Mouse (Mus musculus): ENCODE results near the gene Slc26a1.

Gene Slc26a1

DNA sequence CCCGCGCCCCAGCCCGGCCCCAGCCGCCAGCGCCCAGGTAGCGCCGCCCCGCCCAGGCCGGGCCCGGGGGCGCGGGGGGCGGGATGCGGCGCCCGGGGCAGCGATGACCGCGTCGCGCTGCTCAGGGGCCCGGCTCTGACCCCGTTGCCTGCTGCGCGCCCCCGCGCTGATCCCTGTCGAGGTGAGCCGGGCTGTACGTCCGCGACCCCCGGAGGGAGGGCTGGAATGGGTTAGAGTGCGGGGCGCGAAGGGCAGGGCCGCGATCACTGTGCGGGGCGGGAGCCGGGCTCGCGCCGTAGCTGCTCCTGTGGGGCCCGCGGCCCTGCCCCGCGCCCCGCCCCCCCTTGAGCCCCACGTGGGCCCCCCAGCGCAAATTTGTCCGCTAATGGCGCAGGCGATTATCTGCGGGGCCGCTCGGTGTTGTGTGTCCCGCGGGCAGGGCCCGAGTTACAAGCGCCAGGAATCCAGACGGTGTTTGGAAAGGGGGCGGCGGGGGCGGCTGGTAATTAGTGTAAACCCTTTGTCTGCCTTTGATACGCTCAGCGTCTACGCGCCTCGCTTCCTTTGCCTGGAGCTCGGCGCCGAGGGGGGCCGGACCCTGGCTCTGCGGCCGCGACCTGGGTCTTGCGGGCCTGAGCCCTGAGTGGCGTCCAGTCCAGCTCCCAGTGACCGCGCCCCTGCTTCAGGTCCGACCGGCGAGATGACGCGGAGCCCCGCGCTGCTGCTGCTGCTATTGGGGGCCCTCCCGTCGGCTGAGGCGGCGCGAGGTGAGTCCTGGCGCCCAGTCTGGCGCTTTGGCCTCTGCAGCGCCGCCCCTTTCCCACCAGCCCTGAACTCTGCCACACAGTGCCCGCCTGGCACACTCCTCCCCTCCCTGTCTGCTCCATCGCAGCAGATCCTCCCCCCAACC is 19.2 kb upstream of the Slc26a1 start:
- in situ Hi-C loops (cut with MboI; ENCODE audit: low pct_unique_long_range_greater_than_20kb in 1 of 2, low sequenced_read_pairs in 2 of 2, unreplicated experiment in 1 of 2), result no loop called here

GRCm38 (mm10) chr5:108693872-108694288 is 18.5 kb upstream of the Slc26a1 start:
- in situ Hi-C loops (cut with MboI; ENCODE audit: low pct_unique_long_range_greater_than_20kb in 1 of 2, low sequenced_read_pairs in 2 of 2, unreplicated experiment in 1 of 2), result no loop called here

GRCm38 (mm10) chr5:108692271-108692670 is 16.9 kb upstream of the Slc26a1 start, which contains the start of gene Fgfrl1:
Gene Fgfrl1, plus strand, starts transcription at chr5:108692382.
- in situ Hi-C loops (cut with MboI; ENCODE audit: low pct_unique_long_range_greater_than_20kb in 1 of 2, low sequenced_read_pairs in 2 of 2, unreplicated experiment in 1 of 2), result no loop called here

- in situ Hi-C loops (cut with MboI; ENCODE audit: low pct_unique_long_range_greater_than_20kb in 1 of 2, low sequenced_read_pairs in 2 of 2, unreplicated experiment in 1 of 2), result no loop called here
Observed at GRCm38 (mm10) chr5:108691152-108691551, 15.8 kb upstream of the Slc26a1 start.

DNA sequence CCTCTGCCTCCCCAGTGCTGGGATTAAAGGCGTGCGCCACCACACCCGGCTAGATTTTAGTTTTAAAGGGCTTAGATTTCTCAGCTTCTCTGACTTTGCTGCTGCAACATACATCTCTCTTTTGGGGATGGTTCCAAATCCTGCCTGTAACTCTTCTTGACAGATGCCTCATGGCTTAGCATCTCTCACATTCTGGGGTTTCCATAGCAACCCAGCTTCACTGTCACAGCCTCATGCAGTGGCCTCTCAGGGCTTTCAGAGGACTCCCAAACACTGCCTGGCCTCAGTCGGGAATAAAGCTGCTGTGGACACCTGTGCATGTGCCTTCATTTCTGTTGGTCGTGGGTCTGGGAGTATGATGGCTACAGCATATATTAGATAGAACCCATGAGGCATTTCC is 13.7 kb upstream of the Slc26a1 start:
- in situ Hi-C loops (cut with MboI; ENCODE audit: low pct_unique_long_range_greater_than_20kb in 1 of 2, low sequenced_read_pairs in 2 of 2, unreplicated experiment in 1 of 2), result no loop called here

DNA sequence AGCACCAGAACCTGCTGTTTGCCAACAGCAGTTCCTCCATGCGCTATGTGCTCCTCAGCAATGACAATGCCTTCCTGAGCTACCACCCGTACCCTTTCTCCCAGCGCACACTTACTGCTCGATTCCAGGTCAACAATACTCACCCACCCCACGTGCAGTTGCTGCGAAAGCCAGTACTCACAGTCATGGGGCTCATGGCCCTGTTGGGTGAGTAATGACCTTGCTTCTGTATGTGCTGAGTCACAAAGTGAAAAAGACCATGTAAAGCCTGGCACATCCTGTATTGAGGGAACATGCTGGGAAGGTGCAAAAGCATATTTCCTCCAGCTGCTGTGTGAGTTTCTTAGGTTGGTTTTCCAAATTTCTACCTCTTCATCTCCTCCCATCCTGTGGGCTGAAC is 5.5 kb upstream of the Slc26a1 start:
- in situ Hi-C loops (cut with MboI; ENCODE audit: low pct_unique_long_range_greater_than_20kb in 1 of 2, low sequenced_read_pairs in 2 of 2, unreplicated experiment in 1 of 2), result no loop called here

GRCm38 (mm10) chr5:108679909-108680308 is 4.5 kb upstream of the Slc26a1 start:
- in situ Hi-C loops (cut with MboI; ENCODE audit: low pct_unique_long_range_greater_than_20kb in 1 of 2, low sequenced_read_pairs in 2 of 2, unreplicated experiment in 1 of 2), result no loop called here

DNA sequence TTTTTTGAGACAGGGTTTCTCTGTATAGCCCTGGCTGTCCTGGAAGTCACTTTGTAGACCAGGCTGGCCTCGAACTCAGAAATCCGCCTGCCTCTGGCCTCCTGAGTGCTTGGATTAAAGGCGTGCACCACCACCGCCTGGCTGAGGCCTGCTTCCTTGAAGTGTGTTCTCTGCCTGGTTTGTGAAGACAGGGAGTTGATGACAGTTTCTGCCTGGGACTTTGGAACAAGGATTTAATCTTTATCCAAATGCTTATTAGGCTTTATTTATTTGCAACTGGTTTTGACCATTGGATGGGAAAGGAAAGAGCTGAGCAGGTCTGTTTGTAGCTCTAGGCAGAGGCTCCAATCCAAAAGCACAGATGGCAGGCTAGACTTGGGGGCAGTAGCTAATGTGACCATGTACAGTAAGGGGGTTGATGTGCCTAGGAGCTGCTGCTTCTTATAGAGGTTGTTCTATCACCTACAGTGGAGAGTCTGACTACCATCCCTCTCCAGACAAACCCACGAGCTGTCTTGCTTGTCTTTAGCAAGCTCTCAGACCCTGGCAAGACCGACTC is 3.0 kb upstream of the Slc26a1 start:
- in situ Hi-C loops (cut with MboI; ENCODE audit: low pct_unique_long_range_greater_than_20kb in 1 of 2, low sequenced_read_pairs in 2 of 2, unreplicated experiment in 1 of 2), result no loop called here

DNA sequence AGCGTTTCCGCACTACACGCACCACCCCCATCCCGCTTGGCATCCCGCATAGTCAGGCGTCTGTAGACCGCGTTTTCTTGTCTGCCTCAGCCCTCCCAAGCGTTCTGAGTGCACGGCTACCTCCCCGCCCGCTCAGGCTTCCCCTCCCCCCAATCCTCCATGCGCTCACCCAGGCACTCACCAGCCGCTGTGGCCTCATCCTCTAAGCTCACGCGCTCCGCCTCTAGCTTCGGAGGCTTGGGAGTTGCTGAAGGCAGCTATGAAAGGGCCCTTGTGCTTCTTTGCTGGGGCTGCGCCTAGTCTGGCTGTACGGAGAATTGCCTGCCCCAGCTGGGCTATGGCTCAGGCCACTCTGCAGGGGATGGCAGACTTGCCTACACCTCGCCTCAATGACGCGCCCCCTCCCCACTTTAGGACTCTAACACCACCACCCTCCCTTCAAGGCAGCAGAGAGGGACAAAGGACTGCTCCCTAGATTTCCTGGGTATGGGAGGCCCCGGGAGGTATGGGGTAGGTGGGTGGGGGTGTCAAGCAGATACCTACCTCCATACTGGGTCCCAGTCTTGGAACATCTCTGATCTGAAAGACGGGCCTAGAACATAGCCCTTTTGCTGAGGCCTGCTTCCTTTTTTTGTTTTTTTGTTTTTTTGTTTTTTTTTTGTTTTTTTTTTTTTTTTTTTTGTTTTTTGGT is 2.4 kb upstream of the Slc26a1 start:
- in situ Hi-C loops (cut with MboI; ENCODE audit: low pct_unique_long_range_greater_than_20kb in 1 of 2, low sequenced_read_pairs in 2 of 2, unreplicated experiment in 1 of 2), result no loop called here

- in situ Hi-C loops (cut with MboI; ENCODE audit: low pct_unique_long_range_greater_than_20kb in 1 of 2, low sequenced_read_pairs in 2 of 2, unreplicated experiment in 1 of 2), result no loop called here
Observed at GRCm38 (mm10) chr5:108676772-108677498, 1.6 kb upstream of the Slc26a1 start.

- in situ Hi-C loops (cut with MboI; ENCODE audit: low pct_unique_long_range_greater_than_20kb in 1 of 2, low sequenced_read_pairs in 2 of 2, unreplicated experiment in 1 of 2), result no loop called here
Observed at GRCm38 (mm10) chr5:108674624-108675023, 745 bp downstream of the Slc26a1 start.

DNA sequence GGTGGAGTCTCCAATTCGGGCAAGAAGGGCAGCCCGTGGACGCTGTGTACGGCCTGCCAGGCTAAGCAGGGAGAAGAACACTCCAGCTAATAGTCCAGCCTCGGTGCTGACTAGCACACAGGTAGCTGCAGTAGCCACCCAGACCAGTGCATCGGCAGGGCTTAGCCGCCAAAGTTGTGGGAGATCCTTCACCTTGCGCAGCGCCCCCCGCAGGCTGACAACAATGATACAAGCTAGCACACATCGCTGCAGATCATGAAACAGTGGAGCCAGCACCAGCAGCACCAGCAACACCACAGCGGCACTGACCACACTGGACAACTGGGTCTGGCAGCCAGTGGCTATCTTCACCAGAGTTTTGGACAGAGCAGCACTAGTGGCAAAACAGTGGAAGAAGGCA is 3.6 kb downstream of the Slc26a1 start:
- in situ Hi-C loops (cut with MboI; ENCODE audit: low pct_unique_long_range_greater_than_20kb in 1 of 2, low sequenced_read_pairs in 2 of 2, unreplicated experiment in 1 of 2), result no loop called here

GRCm38 (mm10) chr5:108670785-108671184 is 4.6 kb downstream of the Slc26a1 start:
- in situ Hi-C loops (cut with MboI; ENCODE audit: low pct_unique_long_range_greater_than_20kb in 1 of 2, low sequenced_read_pairs in 2 of 2, unreplicated experiment in 1 of 2), result no loop called here

DNA sequence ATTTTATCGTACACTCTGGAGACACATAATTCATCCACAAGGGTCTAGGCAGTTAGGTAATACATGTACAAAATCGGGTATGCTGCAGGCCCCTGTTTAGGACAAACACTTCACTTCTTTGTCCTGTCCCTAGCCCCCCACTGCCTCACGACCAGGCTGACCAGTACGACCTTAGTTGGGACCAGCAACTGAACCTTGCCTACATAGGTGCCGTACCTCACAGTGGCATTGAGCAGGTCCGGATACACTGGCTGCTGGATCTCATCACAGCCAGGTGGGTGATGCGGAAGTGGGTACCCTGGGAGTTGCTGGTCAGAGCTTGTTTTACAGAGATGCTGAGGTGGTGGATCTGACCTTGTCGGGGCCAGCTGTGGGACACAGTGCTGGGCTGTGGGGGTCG is 5.4 kb downstream of the Slc26a1 start:
- in situ Hi-C loops (cut with MboI; ENCODE audit: low pct_unique_long_range_greater_than_20kb in 1 of 2, low sequenced_read_pairs in 2 of 2, unreplicated experiment in 1 of 2), result no loop called here

DNA sequence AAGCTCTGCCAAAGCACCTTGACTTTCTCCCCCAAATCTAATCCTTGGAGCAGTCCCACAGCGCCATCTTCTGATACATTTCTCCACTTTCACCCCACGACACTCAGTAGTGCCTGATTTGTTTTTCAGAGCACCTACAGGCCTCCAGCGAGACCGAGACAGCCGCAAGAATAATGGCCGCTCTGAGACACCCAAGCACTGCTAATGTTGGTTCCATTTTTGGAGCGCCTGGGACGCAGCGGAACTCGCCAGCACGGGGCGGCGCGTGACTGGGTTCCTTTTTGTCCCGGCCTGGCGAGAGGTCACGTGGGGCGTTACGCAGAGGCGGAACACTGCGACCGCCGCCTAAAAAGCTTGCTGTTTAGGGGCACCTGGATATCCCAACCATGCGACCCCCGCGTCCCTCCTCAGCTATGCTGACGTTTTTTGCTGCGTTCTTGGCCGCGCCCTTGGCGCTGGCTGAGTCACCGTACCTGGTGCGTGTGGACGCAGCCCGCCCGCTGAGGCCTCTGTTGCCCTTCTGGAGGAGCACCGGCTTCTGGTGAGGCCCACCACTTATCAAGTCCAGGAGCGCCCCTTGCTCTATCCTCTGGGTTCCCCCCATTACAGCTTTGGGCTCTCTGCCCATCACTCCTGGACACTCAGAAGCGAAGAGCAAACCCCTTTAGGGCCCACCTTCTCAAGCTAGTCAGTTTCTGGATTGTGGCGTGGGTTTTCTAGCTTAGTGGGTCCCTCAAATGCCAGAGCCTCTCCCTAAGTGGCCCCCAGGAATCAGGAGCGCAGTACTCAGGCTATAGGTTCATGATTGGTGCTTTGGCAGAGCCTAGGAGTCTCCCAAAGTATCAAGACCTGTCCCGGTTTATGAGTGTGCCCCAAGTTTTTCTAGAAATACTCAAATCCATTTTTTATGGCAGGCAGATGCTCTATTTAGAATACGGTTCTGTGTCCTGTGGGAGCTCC is 6.1 kb downstream of the Slc26a1 start, which contains the start of gene Dgkq:
TSS of gene Dgkq (minus strand) at position 696 of the 960 bp plus-strand sequence.
- in situ Hi-C loops (cut with MboI; ENCODE audit: low pct_unique_long_range_greater_than_20kb in 1 of 2, low sequenced_read_pairs in 2 of 2, unreplicated experiment in 1 of 2), result no loop called here

GRCm38 (mm10) chr5:108668387-108668932 is 6.9 kb downstream of the Slc26a1 start:
- in situ Hi-C loops (cut with MboI; ENCODE audit: low pct_unique_long_range_greater_than_20kb in 1 of 2, low sequenced_read_pairs in 2 of 2, unreplicated experiment in 1 of 2), result no loop called here

DNA sequence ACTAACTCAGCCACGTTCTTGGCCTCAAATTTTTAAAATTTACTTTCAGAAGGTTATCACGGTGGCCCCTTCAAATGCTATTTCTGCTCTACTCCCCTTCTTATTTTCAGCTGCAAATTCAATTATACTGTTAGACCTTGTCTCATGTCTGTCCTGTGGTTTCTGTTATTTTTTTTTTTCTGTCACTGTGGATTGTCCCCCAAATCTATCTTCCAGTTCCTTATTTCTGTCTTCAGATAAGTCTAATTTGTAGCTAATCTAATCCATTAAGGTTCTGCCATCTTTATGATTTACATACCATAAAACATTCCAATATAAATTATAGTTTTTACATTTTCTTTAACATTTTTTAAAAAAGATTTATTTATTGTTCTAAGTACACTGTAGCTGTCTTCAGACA is 8.0 kb downstream of the Slc26a1 start:
- in situ Hi-C loops (cut with MboI; ENCODE audit: low pct_unique_long_range_greater_than_20kb in 1 of 2, low sequenced_read_pairs in 2 of 2, unreplicated experiment in 1 of 2), result no loop called here
